Comparison of ENCODE assay signal across 9 mouse cellular contexts in genomic region chr15:88836031-88836430, GRCm38 (mm10). TPM values are rescaled to one million over a fixed set of nuclear protein-coding genes. Genes with fewer than 3 reads are reported as not detected.
A peak's percentile ranks its signal among the peaks of the same experiment; 100 is the strongest.
DNase-seq lines count a peak whose midpoint lies in the region; ATAC-seq and TF ChIP-seq lines count a peak whose summit lies in the region.
"Had no signal": no experiment of that assay in that cellular context is flagged by ENCODE, and none has a peak within 500 bp of the region (broad histone marks: within the 10 kb centered on the region; RNA-seq: fewer than 3 reads in every experiment).

No protein-coding gene starts in this region.

- peak; percentile 60; the same call in 1 of the 2 replicates for TF ChIP-seq CTCF in small intestine, adult 2 months (IDR thresholded peaks at IDR 0.05; ENCODE audit: extremely low read depth, insufficient read length, insufficient replicate concordance, low read depth, low read length)
- no peak for TF ChIP-seq CTCF in cerebellum, adult 2 months (IDR thresholded peaks at IDR 0.05; ENCODE audit: borderline replicate concordance, insufficient read depth, low read depth, low read length)

- H3K4me3 ChIP-seq in heart, embryonic 10.5 days: peak overlapping the region; percentile 69; the same call in 1 of the 2 replicates
- H3K4me3 ChIP-seq in liver, embryonic 15.5 days (replicated peaks): no peak overlapping the region
- no peak overlapping the region for H3K4me3 ChIP-seq in liver, embryonic 12.5 days
- peak overlapping the region; percentile 46 for H3K4me3 ChIP-seq in small intestine, adult 2 months (ENCODE audit: low read depth, low read length)
- no peak overlapping the region for H3K4me3 ChIP-seq in cerebellum, adult 2 months (replicated peaks; ENCODE audit: insufficient read depth, low read depth, low read length)

- peak overlapping the region; percentile 92; the same call in 1 of the 2 replicates for H3K27ac ChIP-seq in heart, embryonic 10.5 days
- H3K27ac ChIP-seq in liver, embryonic 15.5 days (replicated peaks): 0 out of 2 replicates have a peak overlapping the region, but pooled peaks have one; percentile 16
- H3K27ac ChIP-seq in liver, embryonic 12.5 days: no peak overlapping the region
- peak overlapping the region; percentile 82 for H3K27ac ChIP-seq in small intestine, adult 2 months (ENCODE audit: insufficient read depth, low read depth, low read length)
- no peak overlapping the region for H3K27ac ChIP-seq in cerebellum, adult 2 months (ENCODE audit: insufficient read depth, low read length)
- H3K27ac ChIP-seq: embryonic facial prominence, embryonic 10.5 days had no signal

- H3K9me3 ChIP-seq in heart, embryonic 10.5 days: no peaks in the 10 kb centered on the region
- no peaks in the 10 kb centered on the region for H3K9me3 ChIP-seq in liver, embryonic 15.5 days (replicated peaks)
- H3K9me3 ChIP-seq in liver, embryonic 12.5 days (replicated peaks): no peaks in the 10 kb centered on the region
- H3K9me3 ChIP-seq: embryonic facial prominence, embryonic 10.5 days had no signal

- H3K4me2 ChIP-seq in liver, embryonic 15.5 days: 0 out of 2 replicates have a peak overlapping the region, but pooled peaks have one; percentile 65
- no peak overlapping the region for H3K4me2 ChIP-seq in liver, embryonic 12.5 days

- no peaks in the 10 kb centered on the region for H3K27me3 ChIP-seq in heart, embryonic 10.5 days (ENCODE audit: insufficient read depth, poor library complexity, severe bottlenecking)
- H3K27me3 ChIP-seq in liver, embryonic 15.5 days: peaks cover 24% of the 10 kb centered on the region
- H3K27me3 ChIP-seq in liver, embryonic 12.5 days (replicated peaks): peaks cover 38% of the 10 kb centered on the region
- H3K27me3 ChIP-seq in small intestine, adult 2 months (ENCODE audit: control insufficient read depth, insufficient read depth, low read length): no peaks in the 10 kb centered on the region
- no peaks in the 10 kb centered on the region for H3K27me3 ChIP-seq in cerebellum, adult 2 months (ENCODE audit: control insufficient read depth, insufficient read depth, low read length)

- peaks cover 67% of the 10 kb centered on the region for H3K4me1 ChIP-seq in heart, embryonic 10.5 days
- H3K4me1 ChIP-seq in liver, embryonic 15.5 days (replicated peaks): peaks cover 20% of the 10 kb centered on the region
- peaks cover 25% of the 10 kb centered on the region for H3K4me1 ChIP-seq in liver, embryonic 12.5 days
- H3K4me1 ChIP-seq in small intestine, adult 2 months (ENCODE audit: control insufficient read depth, insufficient read depth, insufficient read length, low read length): peaks cover 28% of the 10 kb centered on the region
- H3K4me1 ChIP-seq in cerebellum, adult 2 months (ENCODE audit: control insufficient read depth, insufficient read depth, low read length): peaks cover 26% of the 10 kb centered on the region

- DNase-seq in heart, embryonic 10.5 days (ENCODE audit: low spot score): no peak
- no peak for DNase-seq in heart, postnatal 36 days
- peak; percentile 62 for DNase-seq in R1 (ENCODE audit: low read depth, low spot score)
- no peak for DNase-seq in ovary, postnatal 10 days (ENCODE audit: low spot score)
- no peak for DNase-seq in cerebellum, adult 2 months

- intact Hi-C loops in heart, postnatal 36 days (cut with DNase I): no loop called here

- H3K36me3 ChIP-seq in heart, embryonic 10.5 days: no peaks in the 10 kb centered on the region
- H3K36me3 ChIP-seq in liver, embryonic 15.5 days (replicated peaks): no peaks in the 10 kb centered on the region
- no peaks in the 10 kb centered on the region for H3K36me3 ChIP-seq in liver, embryonic 12.5 days
- H3K36me3 ChIP-seq in small intestine, adult 2 months (ENCODE audit: control insufficient read depth, insufficient read depth, low read length): no peaks in the 10 kb centered on the region
- H3K36me3 ChIP-seq: embryonic facial prominence, embryonic 10.5 days had no signal

- ATAC-seq in liver, embryonic 15.5 days (ENCODE audit: insufficient read depth): no peak
- ATAC-seq in liver, embryonic 12.5 days: no peak

- WGBS in heart, embryonic 10.5 days: 77% methylated on average over 6 of the region's 6 CpGs
- 68% methylated on average over 6 of the region's 6 CpGs for WGBS in liver, embryonic 15.5 days (ENCODE audit: insufficient replicate concordance)
- WGBS in liver, embryonic 12.5 days (ENCODE audit: insufficient replicate concordance): 77% methylated on average over 6 of the region's 6 CpGs
- 34% methylated on average over 6 of the region's 6 CpGs for WGBS in small intestine, adult 2 months
- 86% methylated on average over 6 of the region's 6 CpGs for WGBS in cerebellum, adult 2 months

- TF ChIP-seq POLR2A in small intestine, adult 2 months (IDR thresholded peaks at IDR 0.05; ENCODE audit: low read depth, low read length): no peak
- TF ChIP-seq POLR2A in cerebellum, adult 2 months (IDR thresholded peaks at IDR 0.05; ENCODE audit: borderline replicate concordance, insufficient read depth, low read length): no peak

- H3K9ac ChIP-seq in liver, embryonic 15.5 days: no peak overlapping the region
- H3K9ac ChIP-seq in liver, embryonic 12.5 days: no peak overlapping the region

RNA-seq across cellular contexts. Expression of gene Creld2, which starts 16.6 kb away (rescaled TPM):
- polyA plus RNA-seq in heart, embryonic 10.5 days (2016; fragmentation: Nextera tagmentation; extraction: Ambion mirVana): 98.6 and 126 TPM in 2 replicates
- total RNA-seq in heart, postnatal 36 days (2021): 10 to 100 TPM; 16.5 to 27.9 TPM
- 39.6 and 46.2 TPM in 2 replicates for polyA plus RNA-seq in liver, embryonic 15.5 days (2015; fragmentation: Nextera tagmentation; extraction: Ambion mirVana)
- polyA plus RNA-seq in liver, embryonic 12.5 days (2016; fragmentation: Nextera tagmentation; extraction: Ambion mirVana): 61.1 and 68.6 TPM in 2 replicates
- polyA plus RNA-seq in small intestine, adult 2 months (2012; rRNA removed): 55.7 and 59.1 TPM in 2 replicates
- 28.6 and 32.0 TPM in 2 replicates for polyA plus RNA-seq in cerebellum, adult 2 months (2012; rRNA removed)

RNA-seq across cellular contexts. Expression of gene Alg12, which starts 16.9 kb away (rescaled TPM):
- polyA plus RNA-seq in heart, embryonic 10.5 days (2016; fragmentation: Nextera tagmentation; extraction: Ambion mirVana): 14.6 and 15.2 TPM in 2 replicates
- total RNA-seq in heart, postnatal 36 days (2021): 10 to 100 TPM in 1 of 2 experiments, 1 to 10 TPM in 1; 8.9 to 10.1 TPM
- 5.5 and 6.0 TPM in 2 replicates for polyA plus RNA-seq in liver, embryonic 15.5 days (2015; fragmentation: Nextera tagmentation; extraction: Ambion mirVana)
- 6.9 and 7.6 TPM in 2 replicates for polyA plus RNA-seq in liver, embryonic 12.5 days (2016; fragmentation: Nextera tagmentation; extraction: Ambion mirVana)
- 14.5 and 16.4 TPM in 2 replicates for polyA plus RNA-seq in small intestine, adult 2 months (2012; rRNA removed)
- polyA plus RNA-seq in cerebellum, adult 2 months (2012; rRNA removed): 17.3 and 18.5 TPM in 2 replicates

RNA-seq across cellular contexts. Expression of gene Pim3, which starts 26.0 kb away (rescaled TPM):
- 68.1 and 73.7 TPM in 2 replicates for polyA plus RNA-seq in heart, embryonic 10.5 days (2016; fragmentation: Nextera tagmentation; extraction: Ambion mirVana)
- 100 to 1,000 TPM; 120 to 134 TPM for total RNA-seq in heart, postnatal 36 days (2021)
- polyA plus RNA-seq in liver, embryonic 15.5 days (2015; fragmentation: Nextera tagmentation; extraction: Ambion mirVana): 22.0 and 34.4 TPM in 2 replicates
- 22.5 and 23.5 TPM in 2 replicates for polyA plus RNA-seq in liver, embryonic 12.5 days (2016; fragmentation: Nextera tagmentation; extraction: Ambion mirVana)
- 38.3 and 60.3 TPM in 2 replicates for polyA plus RNA-seq in small intestine, adult 2 months (2012; rRNA removed)
- 23.4 and 24.2 TPM in 2 replicates for polyA plus RNA-seq in cerebellum, adult 2 months (2012; rRNA removed)

Comparison
In these comparisons a context has a peak if more than half of its experiments do, and no peak if none do; other contexts are left out.
1. H3K27ac ChIP-seq: peak in heart, embryonic 10.5 days (single experiment), liver, embryonic 15.5 days (single experiment) and small intestine, adult 2 months (single experiment); none in liver, embryonic 12.5 days (single experiment) and cerebellum, adult 2 months (single experiment).
2. H3K4me3 ChIP-seq: peak in heart, embryonic 10.5 days (single experiment) and small intestine, adult 2 months (single experiment); none in liver, embryonic 15.5 days (single experiment), liver, embryonic 12.5 days (single experiment) and cerebellum, adult 2 months (single experiment).